Mouse (Mus musculus) forebrain, embryonic 11.5 days (tissue): ENCODE results near the gene Rps6kl1. TPM values are rescaled to one million over a fixed set of nuclear protein-coding genes. Genes with fewer than 3 reads are reported as not detected.

Experiments
- ATAC-seq: fragments of 200-750 bp; cut with Nextera tagmentation; replicated peaks from 2 replicates; pipeline ENCODE4 v1.8.0; 2017; ENCODE audit warnings: moderate TSS enrichment; ENCODE audit not compliant: low FRiP score
- DNase-seq: peaks from one replicate; pipeline ENCODE4 v3.0.0-alpha.2; 2017; ENCODE audit warnings: low spot score
- H3K27ac ChIP-seq: fragments of 300-500 bp; sonication (generic); 2 replicates; pipeline ENCODE4 v1.5.1; 2014; ENCODE audit warnings: low read depth, low read length
- H3K27me3 ChIP-seq: fragments of 300-500 bp; sonication (generic); 2 replicates; pipeline ENCODE4 v1.6.1; 2014; ENCODE audit warnings: mild to moderate bottlenecking, low read length, mixed read lengths; ENCODE audit not compliant: control insufficient read depth, insufficient read depth
- H3K36me3 ChIP-seq: fragments of 300-500 bp; sonication (generic); 2 replicates; pipeline ENCODE4 v1.6.1; 2014; ENCODE audit warnings: mild to moderate bottlenecking, low read length, moderate library complexity, mixed read lengths; ENCODE audit not compliant: control insufficient read depth, insufficient read depth
- H3K4me1 ChIP-seq: fragments of 300-500 bp; sonication (generic); replicated peaks from 2 replicates; pipeline ENCODE4 v1.6.1; 2014; ENCODE audit warnings: low read length, mixed read lengths; ENCODE audit not compliant: control insufficient read depth, insufficient read depth
- H3K4me2 ChIP-seq: fragments of 300-500 bp; sonication (generic); 2 replicates; pipeline ENCODE4 v1.6.1; 2014; ENCODE audit warnings: low read depth, mild to moderate bottlenecking, low read length, moderate library complexity, mixed read lengths; ENCODE audit not compliant: severe bottlenecking
- H3K4me3 ChIP-seq: fragments of 300-500 bp; sonication (generic); 2 replicates; pipeline ENCODE4 v1.5.1; 2014; ENCODE audit warnings: low read depth, low read length
- H3K9ac ChIP-seq: fragments of 300-500 bp; sonication (generic); 2 replicates; pipeline ENCODE4 v1.6.1; 2014; ENCODE audit warnings: low read length
- H3K9me3 ChIP-seq: fragments of 300-500 bp; sonication (generic); 2 replicates; pipeline ENCODE4 v1.6.1; 2016; ENCODE audit warnings: low read length, mixed read lengths; ENCODE audit not compliant: control insufficient read depth
- WGBS: fragments of 180-500 bp; shearing (Covaris S2); extraction: QIAGEN DNeasy Blood & Tissue Kit; methylation state at CpG from one replicate; pipeline ENCODE4 v1.1.7; 2014; 5-methylcytosine and 5-hydroxymethylcytosine counted together
- polyA plus RNA-seq: library from polyadenylated mRNA; unstranded; fragments of >200 nt; fragmentation: Nextera tagmentation; extraction: Ambion mirVana; gene quantifications from 2 replicates; pipeline ENCODE4 v1.2.1, GENCODE M21; 2014

Gene Rps6kl1
- polyA plus RNA-seq = 1.9 and 2.8 TPM in 2 replicates

GRCm38 (mm10) chr12:85151002-85151774, at the start of gene Rps6kl1:
TSS of gene Rps6kl1 (minus strand) at chr12:85151264.
- peak; percentile 80 for ATAC-seq
- no peak within 1 kb of the TSS for H3K27ac ChIP-seq

GRCm38 (mm10) chr12:85199954-85200353, 48.9 kb upstream of the Rps6kl1 start:
- WGBS = 88% methylated on average over 1 of the region's 1 CpGs
- Histone ChIP-seq H3K4me1 (peaks cover 11% of the 10 kb centered on the region; the same call in 1 of the 2 replicates), H3K27ac (no peak overlapping the region), H3K9ac (no peak overlapping the region), H3K9me3 (no peaks in the 10 kb centered on the region), H3K4me3 (no peak overlapping the region), H3K36me3 (no peaks in the 10 kb centered on the region), H3K27me3 (no peaks in the 10 kb centered on the region), H3K4me2 (no peak overlapping the region)
- ATAC-seq = no peak
- DNase-seq = no peak

More at GRCm38 (mm10) chr12:85151002-85151774, at the start of gene Rps6kl1:
- Histone ChIP-seq H3K9me3 (no peaks in the 10 kb centered on the region), H3K36me3 (no peaks in the 10 kb centered on the region), H3K4me2 (peak within 1 kb of the TSS; percentile 51), H3K9ac (peak within 1 kb of the TSS; percentile 44), H3K27me3 (peaks cover 7% of the 10 kb centered on the region), H3K4me1 (no peaks in the 10 kb centered on the region), H3K4me3 (peak within 1 kb of the TSS; percentile 27)
- 16% methylated on average over 28 of the region's 28 CpGs for WGBS
- DNase-seq = peak; percentile 79

- WGBS = 41% methylated on average over 8 of the region's 8 CpGs
- Histone ChIP-seq H3K27me3 (no peaks in the 10 kb centered on the region), H3K9me3 (no peaks in the 10 kb centered on the region), H3K27ac (no peak overlapping the region), H3K9ac (no peak overlapping the region), H3K36me3 (no peaks in the 10 kb centered on the region), H3K4me1 (peaks cover 11% of the 10 kb centered on the region; the same call in 1 of the 2 replicates), H3K4me3 (no peak overlapping the region), H3K4me2 (no peak overlapping the region)
- ATAC-seq = no peak
- no peak for DNase-seq
Observed at GRCm38 (mm10) chr12:85197936-85198335, 46.9 kb upstream of the Rps6kl1 start.

GRCm38 (mm10) chr12:85197371-85197770, 46.3 kb upstream of the Rps6kl1 start:
- no peaks in the 10 kb centered on the region for H3K9me3 ChIP-seq
- H3K27me3 ChIP-seq = no peaks in the 10 kb centered on the region
- no peak overlapping the region for H3K4me2 ChIP-seq
- 74% methylated on average over 7 of the region's 7 CpGs for WGBS
- ATAC-seq = no peak
- no peak overlapping the region for H3K4me3 ChIP-seq
- no peaks in the 10 kb centered on the region for H3K36me3 ChIP-seq
- peaks cover 11% of the 10 kb centered on the region; the same call in 1 of the 2 replicates for H3K4me1 ChIP-seq
- H3K9ac ChIP-seq = no peak overlapping the region
- H3K27ac ChIP-seq = no peak overlapping the region
- DNase-seq = no peak

- ATAC-seq = no peak
- H3K27ac ChIP-seq = no peak overlapping the region
- WGBS = 93% methylated on average over 10 of the region's 10 CpGs
- no peak overlapping the region for H3K4me3 ChIP-seq
- no peak for DNase-seq
- H3K9ac ChIP-seq = no peak overlapping the region
- H3K36me3 ChIP-seq = no peaks in the 10 kb centered on the region
- no peaks in the 10 kb centered on the region for H3K27me3 ChIP-seq
- H3K4me1 ChIP-seq = peaks cover 5% of the 10 kb centered on the region; the same call in 1 of the 2 replicates
- H3K4me2 ChIP-seq = no peak overlapping the region
- H3K9me3 ChIP-seq = no peaks in the 10 kb centered on the region
Observed at GRCm38 (mm10) chr12:85196191-85196590, 45.1 kb upstream of the Rps6kl1 start.

- Histone ChIP-seq H3K27ac (no peak overlapping the region), H3K36me3 (no peaks in the 10 kb centered on the region), H3K4me2 (no peak overlapping the region), H3K27me3 (no peaks in the 10 kb centered on the region), H3K9me3 (no peaks in the 10 kb centered on the region), H3K4me1 (no peaks in the 10 kb centered on the region), H3K4me3 (no peak overlapping the region), H3K9ac (no peak overlapping the region)
- DNase-seq (no peak), ATAC-seq (no peak)
- WGBS = 90% methylated on average over 5 of the region's 5 CpGs
Observed at GRCm38 (mm10) chr12:85195086-85195485, 44.0 kb upstream of the Rps6kl1 start.

GRCm38 (mm10) chr12:85194623-85195018, 43.6 kb upstream of the Rps6kl1 start:
- H3K9ac ChIP-seq = no peak overlapping the region
- WGBS = 73% methylated on average over 4 of the region's 4 CpGs
- no peaks in the 10 kb centered on the region for H3K36me3 ChIP-seq
- ATAC-seq (no peak), DNase-seq (peak; percentile 41)
- H3K4me3 ChIP-seq = no peak overlapping the region
- H3K27me3 ChIP-seq = no peaks in the 10 kb centered on the region
- H3K27ac ChIP-seq = no peak overlapping the region
- no peak overlapping the region for H3K4me2 ChIP-seq
- no peaks in the 10 kb centered on the region for H3K9me3 ChIP-seq
- H3K4me1 ChIP-seq = no peaks in the 10 kb centered on the region

- ATAC-seq = no peak
- no peak overlapping the region for H3K9ac ChIP-seq
- no peak overlapping the region for H3K27ac ChIP-seq
- H3K27me3 ChIP-seq = no peaks in the 10 kb centered on the region
- WGBS = 92% methylated on average over 11 of the region's 11 CpGs
- DNase-seq = peak; percentile 45
- H3K4me2 ChIP-seq = no peak overlapping the region
- no peaks in the 10 kb centered on the region for H3K4me1 ChIP-seq
- no peaks in the 10 kb centered on the region for H3K9me3 ChIP-seq
- no peaks in the 10 kb centered on the region for H3K36me3 ChIP-seq
- H3K4me3 ChIP-seq = no peak overlapping the region
Observed at GRCm38 (mm10) chr12:85193923-85194622, 43.0 kb upstream of the Rps6kl1 start.
